Mouse (Mus musculus) heart, adult 8-10 months (tissue): Measurements from ENCODE around the gene Tnfrsf25. TPM values are rescaled to one million over a fixed set of nuclear protein-coding genes. Genes with fewer than 3 reads are reported as not detected.

Experiments
- DNase-seq: peaks from one replicate; pipeline ENCODE4 v3.0.0; 2022; ENCODE audit warnings: low spot score
- total RNA-seq, 4 experiments: library from RNA; stranded (reverse); gene quantifications; 2 replicates each; pipeline ENCODE4 v1.2.4; 2022

Gene Tnfrsf25
- total RNA-seq = 1 to 10 TPM; 1.1 to 3.2 (median 1.8) TPM

DNA sequence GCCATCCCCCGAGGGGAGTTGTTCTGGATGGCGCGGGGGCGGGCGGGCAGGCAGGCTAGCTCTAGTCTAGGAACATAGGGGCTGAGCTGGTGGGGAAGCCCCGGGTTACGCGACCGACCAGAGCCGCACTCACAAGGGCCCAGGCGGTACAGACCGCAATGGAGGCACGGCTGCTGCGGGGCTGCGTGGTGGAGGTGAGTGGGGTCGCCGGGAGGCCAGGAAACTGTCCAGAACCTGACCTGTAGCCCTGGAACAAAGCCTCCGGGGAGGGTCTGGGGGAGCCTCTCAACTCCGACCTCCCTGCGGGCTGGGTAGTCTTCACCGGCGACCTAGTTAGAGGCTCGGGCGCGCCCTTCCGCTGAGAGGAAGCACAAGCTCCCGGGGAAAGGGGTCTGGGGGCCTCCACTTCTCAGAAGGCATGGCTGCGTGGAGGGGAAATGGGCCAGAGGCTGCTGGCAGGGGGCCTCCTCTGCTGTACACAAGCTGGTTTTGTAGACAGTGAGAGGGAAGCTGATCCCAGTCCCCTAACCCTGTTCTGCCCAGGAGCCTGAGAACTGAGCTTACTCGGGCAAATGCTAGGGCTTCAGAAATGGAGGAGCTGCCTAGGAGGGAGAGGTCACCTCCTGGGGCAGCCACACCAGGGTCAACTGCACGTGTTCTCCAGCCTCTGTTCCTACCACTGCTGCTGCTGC, at the start of gene Tnfrsf25:
TSS of gene Tnfrsf25 (plus strand) at position 14 of the 692 bp plus-strand sequence.
- no peak for DNase-seq

DNA sequence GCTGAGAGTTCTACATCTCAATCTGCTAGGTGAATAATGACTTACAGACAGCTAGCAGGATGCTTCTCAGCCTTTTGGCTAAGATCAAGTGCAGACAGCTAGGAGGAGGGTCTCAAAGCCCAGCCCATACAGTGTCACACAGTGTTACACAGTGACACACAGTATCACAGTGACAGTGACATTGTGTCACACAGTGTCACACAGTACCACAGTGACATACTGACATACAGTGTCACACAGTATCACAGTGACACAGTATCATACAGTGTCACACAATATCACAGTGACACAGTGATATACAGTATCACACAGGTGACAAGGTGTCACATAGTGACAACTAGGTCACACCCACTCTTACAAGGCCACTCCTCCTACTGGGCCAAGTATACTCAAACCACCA, 48.5 kb upstream of the Tnfrsf25 start:
- no peak for DNase-seq

GRCm38 (mm10) chr4:152068166-152068724, 47.5 kb upstream of the Tnfrsf25 start:
- no peak for DNase-seq

- DNase-seq = no peak
Observed at GRCm38 (mm10) chr4:152069245-152069644, 46.5 kb upstream of the Tnfrsf25 start.

GRCm38 (mm10) chr4:152070494-152071396, 45.0 kb upstream of the Tnfrsf25 start:
- no peak for DNase-seq

GRCm38 (mm10) chr4:152072121-152072601, 43.6 kb upstream of the Tnfrsf25 start, which contains the start of gene Plekhg5:
Gene Plekhg5 (plus strand): TSS chr4:152072498.
- peak; percentile 66 for DNase-seq

DNA sequence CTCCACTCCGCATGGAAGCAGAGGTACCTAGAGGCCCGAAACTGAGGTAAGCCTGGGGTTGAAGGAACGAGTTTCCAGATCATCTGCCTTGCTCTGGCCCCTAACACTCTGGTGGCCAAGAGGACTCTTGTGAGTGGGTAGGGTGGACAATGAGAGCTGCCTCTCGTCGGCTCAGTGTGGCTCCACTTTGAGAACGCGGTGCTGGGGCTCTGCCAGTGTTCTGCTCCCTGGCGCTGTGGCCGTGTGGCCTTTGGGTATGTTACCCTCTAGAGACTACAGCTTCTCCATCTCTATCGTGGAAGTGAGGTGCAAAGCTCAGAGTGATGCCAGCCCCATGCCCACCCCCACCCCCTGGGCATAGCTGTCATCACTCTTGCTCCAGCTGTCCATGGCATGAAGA, 43.1 kb upstream of the Tnfrsf25 start:
- DNase-seq = no peak

- DNase-seq = no peak
Observed at GRCm38 (mm10) chr4:152073715-152074114, 42.0 kb upstream of the Tnfrsf25 start.

- DNase-seq = no peak
Observed at GRCm38 (mm10) chr4:152074548-152074947, 41.2 kb upstream of the Tnfrsf25 start.

- DNase-seq = no peak
Observed at GRCm38 (mm10) chr4:152077191-152077590, 38.5 kb upstream of the Tnfrsf25 start.

- DNase-seq = no peak
Observed at GRCm38 (mm10) chr4:152078105-152078530, 37.6 kb upstream of the Tnfrsf25 start.

GRCm38 (mm10) chr4:152079261-152079660, 36.5 kb upstream of the Tnfrsf25 start:
- DNase-seq = no peak

DNA sequence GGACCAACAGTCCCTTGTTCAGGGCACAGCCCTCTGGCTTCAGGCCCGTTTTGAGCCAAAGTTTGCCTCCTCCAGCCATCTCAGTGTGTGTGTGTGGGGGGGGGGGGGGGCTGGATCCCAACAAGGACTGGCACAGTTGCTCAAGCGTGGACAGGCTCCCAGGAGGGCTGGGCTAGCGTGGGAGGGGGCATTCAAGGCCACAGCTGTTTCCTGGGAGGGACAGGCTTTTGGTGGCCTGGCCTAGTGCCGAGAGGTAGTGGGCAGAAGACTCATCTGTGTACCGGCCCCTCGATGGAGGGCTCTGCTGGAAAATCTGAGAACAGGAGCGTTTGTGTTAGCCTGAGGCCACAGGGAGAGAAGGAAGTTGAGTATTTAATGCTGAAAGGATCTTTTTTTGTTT, 35.8 kb upstream of the Tnfrsf25 start:
- DNase-seq = no peak

- DNase-seq = no peak
Observed at GRCm38 (mm10) chr4:152083611-152084220, 32.0 kb upstream of the Tnfrsf25 start.

DNA sequence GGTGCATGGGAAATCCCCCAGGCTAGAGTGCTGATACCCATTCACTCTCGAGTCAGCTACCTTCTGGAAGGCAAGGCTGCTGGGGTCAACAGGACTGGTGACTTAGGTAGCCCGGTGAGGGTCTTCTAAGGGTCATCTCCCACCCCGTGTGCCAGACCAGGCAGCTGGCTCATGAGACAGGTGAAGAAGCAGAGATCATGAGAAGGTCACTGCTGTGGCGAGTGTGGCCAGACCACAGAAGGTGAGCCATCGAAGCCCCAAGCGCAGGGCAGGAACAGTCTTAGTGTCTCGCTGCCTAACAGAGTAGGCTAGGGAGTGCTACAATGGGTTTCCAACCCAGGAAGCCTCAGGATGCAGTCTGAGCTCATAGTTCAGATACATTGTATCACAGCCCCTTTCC, 31.1 kb upstream of the Tnfrsf25 start:
- no peak for DNase-seq

DNA sequence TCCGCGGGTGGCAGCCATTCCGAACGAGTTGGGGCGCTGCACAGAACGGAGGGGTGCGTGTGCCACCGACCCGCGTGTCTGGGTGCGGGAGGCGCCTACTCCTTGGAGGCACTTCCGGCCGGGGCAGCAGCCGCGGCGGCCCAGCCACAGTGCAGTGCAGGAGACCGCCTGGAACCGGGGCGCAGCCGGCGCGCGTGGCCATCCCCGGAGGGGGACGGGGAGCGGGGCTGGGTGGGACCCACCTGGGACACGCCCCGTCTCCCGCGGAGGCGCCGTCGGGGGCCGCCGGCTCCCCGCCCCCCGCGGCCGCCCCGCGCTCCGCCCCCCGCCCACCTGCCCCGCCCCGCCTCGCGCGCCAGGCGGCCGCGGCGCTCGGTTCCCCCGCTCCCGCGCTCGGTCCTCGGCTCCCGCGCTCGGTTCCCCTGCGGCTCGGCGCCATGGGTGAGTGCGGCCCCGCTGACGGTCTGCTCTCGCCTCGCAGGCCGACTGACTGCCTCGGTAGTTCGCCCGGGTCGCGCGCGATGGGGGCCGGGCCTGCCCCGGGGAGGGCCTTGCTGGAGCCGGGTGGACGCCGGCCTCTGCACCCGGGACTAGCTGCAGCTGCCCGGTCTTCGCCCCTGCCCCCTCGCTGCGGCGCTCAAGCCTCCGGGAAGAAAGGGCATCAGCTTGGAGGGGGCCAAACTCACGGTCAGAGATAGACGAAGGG, 29.1 kb upstream of the Tnfrsf25 start:
- DNase-seq = no peak

DNA sequence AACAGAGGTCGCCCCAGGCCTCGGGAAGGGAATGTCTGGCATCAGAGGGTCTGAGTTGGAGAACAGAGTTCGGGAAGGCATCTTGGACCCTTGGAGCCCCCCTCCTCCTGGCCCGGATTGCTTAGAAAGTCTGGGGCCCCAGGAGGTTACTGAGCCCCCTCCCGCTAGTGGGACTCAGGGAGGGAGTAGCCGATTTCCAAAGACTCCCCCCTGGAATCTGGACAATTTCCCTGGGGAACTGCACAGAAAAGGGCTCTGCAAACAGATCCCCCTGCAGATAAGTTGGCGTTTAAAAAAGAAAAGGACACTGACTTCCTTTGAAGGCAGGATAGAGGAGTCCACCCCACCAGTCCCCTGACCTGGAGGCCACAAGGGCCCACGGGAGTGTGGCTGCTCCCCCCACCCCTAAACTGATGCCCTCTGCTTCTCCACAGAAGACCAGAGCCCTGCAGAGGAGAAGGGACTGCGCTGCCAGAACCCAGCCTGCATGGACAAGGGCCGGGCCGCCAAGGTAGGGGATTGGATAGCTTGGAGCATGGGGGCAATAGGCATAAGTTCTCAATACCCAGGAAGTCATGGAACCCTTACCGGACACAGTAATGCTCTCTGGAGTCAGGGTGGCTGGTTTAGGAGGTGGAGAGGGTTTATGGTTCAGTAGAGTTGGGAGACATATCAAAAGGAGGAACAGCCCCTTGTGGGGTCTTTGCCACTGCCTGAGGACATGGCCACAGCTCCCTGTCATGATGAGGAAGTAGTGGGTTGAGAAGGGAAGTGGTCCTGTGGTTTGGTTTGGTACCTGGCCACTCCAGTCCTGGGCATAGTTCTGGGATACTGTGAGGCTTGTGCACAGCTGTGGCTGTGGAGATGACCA, 28.3 kb upstream of the Tnfrsf25 start:
- DNase-seq = no peak

DNA sequence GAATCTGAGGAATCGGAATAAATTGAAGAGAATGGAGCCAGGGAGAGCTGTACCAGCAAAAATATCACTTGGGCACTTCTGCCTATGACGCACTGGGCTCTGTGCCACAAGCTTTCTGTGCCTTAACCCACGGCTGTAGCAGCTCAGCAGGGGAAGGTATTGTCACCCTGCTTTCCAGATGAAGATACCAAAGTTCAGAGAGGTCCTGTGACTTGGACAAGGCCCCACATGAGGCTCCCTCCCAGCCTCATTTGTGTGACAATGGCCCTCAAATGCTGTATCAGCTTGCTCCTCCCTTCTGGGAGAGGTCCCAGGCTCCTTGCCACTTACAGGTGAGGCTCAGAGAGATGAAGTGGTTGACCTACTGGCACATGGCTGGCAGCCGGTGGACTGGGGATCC, 27.6 kb upstream of the Tnfrsf25 start:
- DNase-seq = no peak

DNA sequence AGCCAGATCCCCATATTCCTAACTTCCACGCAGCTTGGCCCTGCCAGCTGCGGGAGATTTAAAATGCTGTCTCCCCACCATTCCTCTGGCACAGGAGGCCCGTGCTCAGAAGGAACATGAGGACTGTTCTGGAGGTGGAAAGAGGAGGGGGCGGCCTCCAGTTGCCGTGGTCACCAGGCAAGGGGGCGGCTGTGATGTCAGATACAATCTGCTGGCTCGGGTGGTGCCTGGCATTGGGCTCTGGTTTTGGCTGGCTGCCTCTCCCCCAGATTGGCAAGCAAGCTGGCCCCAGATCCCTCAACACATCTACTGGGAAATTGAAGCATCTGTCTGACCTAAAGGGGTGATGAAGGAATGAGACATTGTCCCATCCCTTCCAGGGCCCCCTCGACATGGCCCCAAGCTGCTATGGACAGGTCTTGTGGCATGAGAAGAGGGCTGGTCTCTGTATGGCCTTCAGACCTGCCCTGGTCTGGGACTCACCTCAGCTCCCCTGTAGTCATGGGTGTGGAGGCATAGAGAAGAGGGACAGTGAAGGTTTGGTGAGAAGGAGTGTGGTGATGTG, 27.1 kb upstream of the Tnfrsf25 start:
- DNase-seq = no peak

GRCm38 (mm10) chr4:152090191-152090590, 25.5 kb upstream of the Tnfrsf25 start:
- no peak for DNase-seq
